Mouse (Mus musculus) stomach, embryonic 15.5 days (tissue): ENCODE data around the gene 4921524J17Rik. TPM values are rescaled to one million over a fixed set of nuclear protein-coding genes. Genes with fewer than 3 reads are reported as not detected.

Source experiments
- ATAC-seq: fragments of 200-750 bp; cut with Nextera tagmentation; 2 replicates; pipeline ENCODE4 v1.8.0; 2017; ENCODE audit warnings: low read depth, moderate number of reproducible peaks, moderate TSS enrichment; ENCODE audit not compliant: insufficient read depth, low FRiP score
- H3K27ac ChIP-seq: fragments of 300-500 bp; sonication (generic); 2 replicates; pipeline ENCODE4 v1.5.1; 2015; ENCODE audit warnings: mild to moderate bottlenecking, inconsistent platforms
- H3K27me3 ChIP-seq: fragments of 300-500 bp; sonication (generic); replicated peaks from 2 replicates; pipeline ENCODE4 v1.6.1; 2015; ENCODE audit warnings: inconsistent platforms
- H3K36me3 ChIP-seq: fragments of 300-500 bp; sonication (generic); 2 replicates; pipeline ENCODE4 v1.6.1; 2015; ENCODE audit warnings: inconsistent platforms
- H3K4me1 ChIP-seq: fragments of 300-500 bp; sonication (generic); 2 replicates; pipeline ENCODE4 v1.6.1; 2015; ENCODE audit warnings: inconsistent platforms
- H3K4me2 ChIP-seq: fragments of 300-500 bp; sonication (generic); 2 replicates; pipeline ENCODE4 v1.6.1; 2015; ENCODE audit warnings: mild to moderate bottlenecking, inconsistent platforms
- H3K4me3 ChIP-seq: fragments of 300-500 bp; sonication (generic); replicated peaks from 2 replicates; pipeline ENCODE4 v1.5.1; 2015; ENCODE audit warnings: inconsistent platforms
- H3K9ac ChIP-seq: fragments of 300-500 bp; sonication (generic); 2 replicates; pipeline ENCODE4 v1.6.1; 2015; ENCODE audit warnings: inconsistent platforms
- H3K9me3 ChIP-seq: fragments of 300-500 bp; sonication (generic); 2 replicates; pipeline ENCODE4 v1.6.1; 2016; ENCODE audit warnings: inconsistent platforms
- WGBS: fragments of 180-500 bp; shearing (Covaris S2); methylation state at CpG from one replicate; pipeline ENCODE4 v1.1.7; 2015; 5-methylcytosine and 5-hydroxymethylcytosine counted together
- polyA plus RNA-seq: library from polyadenylated mRNA; unstranded; fragments of >200 nt; fragmentation: Nextera tagmentation; extraction: Ambion mirVana; gene quantifications from 2 replicates; pipeline ENCODE4 v1.2.1, GENCODE M21; 2015

The 4921524J17Rik gene
- polyA plus RNA-seq, 1 experiment from 2014 or later: 37.7 TPM

DNA sequence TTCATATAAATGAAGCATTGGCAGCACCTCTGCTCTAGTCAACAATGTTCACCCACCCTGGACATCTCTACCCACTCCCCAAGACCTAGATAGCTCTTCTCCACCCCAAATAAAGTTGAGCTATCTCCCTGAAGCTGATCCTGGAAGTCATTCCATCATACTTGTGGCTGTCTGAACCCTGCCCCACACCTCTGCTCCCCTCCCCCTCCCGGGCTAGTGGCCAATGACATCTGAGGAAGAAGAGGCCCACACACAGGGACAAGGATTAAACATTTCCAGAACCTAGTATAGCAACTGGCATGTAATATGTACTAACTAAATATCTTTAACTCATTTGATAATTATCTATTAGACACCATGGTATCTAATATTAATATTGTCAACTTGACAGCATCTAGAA is 29.8 kb upstream of the 4921524J17Rik start:
- no peak for ATAC-seq
- no peaks in the 10 kb centered on the region for H3K4me1 ChIP-seq
- no peaks in the 10 kb centered on the region for H3K36me3 ChIP-seq
- no peaks in the 10 kb centered on the region for H3K9me3 ChIP-seq
- no peak overlapping the region for H3K4me2 ChIP-seq
- no peak overlapping the region for H3K4me3 ChIP-seq
- no peaks in the 10 kb centered on the region for H3K27me3 ChIP-seq
- 70% methylated on average over 1 of the region's 1 CpGs for WGBS
- H3K27ac ChIP-seq: no peak overlapping the region
- H3K9ac ChIP-seq: no peak overlapping the region

- no peaks in the 10 kb centered on the region for H3K36me3 ChIP-seq
- no peak for ATAC-seq
- H3K27ac ChIP-seq: no peak overlapping the region
- no peaks in the 10 kb centered on the region for H3K27me3 ChIP-seq
- H3K9me3 ChIP-seq: no peaks in the 10 kb centered on the region
- H3K4me2 ChIP-seq: no peak overlapping the region
- no peak overlapping the region for H3K9ac ChIP-seq
- H3K4me3 ChIP-seq: no peak overlapping the region
- no peaks in the 10 kb centered on the region for H3K4me1 ChIP-seq
- 78% methylated on average over 3 of the region's 3 CpGs for WGBS
These were observed 28.7 kb upstream of the 4921524J17Rik start for GRCm38 (mm10) chr8:85461377-85461776.

- WGBS: 42% methylated on average over 5 of the region's 5 CpGs
- no peak overlapping the region for H3K27ac ChIP-seq
- H3K27me3 ChIP-seq: no peaks in the 10 kb centered on the region
- H3K4me3 ChIP-seq: no peak overlapping the region
- no peaks in the 10 kb centered on the region for H3K36me3 ChIP-seq
- no peak overlapping the region for H3K4me2 ChIP-seq
- no peaks in the 10 kb centered on the region for H3K4me1 ChIP-seq
- no peak overlapping the region for H3K9ac ChIP-seq
- H3K9me3 ChIP-seq: no peaks in the 10 kb centered on the region
- ATAC-seq: no peak
These were observed 28.2 kb upstream of the 4921524J17Rik start for GRCm38 (mm10) chr8:85460804-85461203.

GRCm38 (mm10) chr8:85459582-85459981 is 26.9 kb upstream of the 4921524J17Rik start:
- no peaks in the 10 kb centered on the region for H3K27me3 ChIP-seq
- H3K9me3 ChIP-seq: no peaks in the 10 kb centered on the region
- no peak overlapping the region for H3K27ac ChIP-seq
- ATAC-seq: no peak
- H3K4me2 ChIP-seq: no peak overlapping the region
- no peak overlapping the region for H3K9ac ChIP-seq
- WGBS: 57% methylated on average over 3 of the region's 3 CpGs
- no peak overlapping the region for H3K4me3 ChIP-seq
- H3K4me1 ChIP-seq: no peaks in the 10 kb centered on the region
- H3K36me3 ChIP-seq: no peaks in the 10 kb centered on the region

- WGBS: 8% methylated on average over 14 of the region's 14 CpGs
- no peaks in the 10 kb centered on the region for H3K27me3 ChIP-seq
- H3K27ac ChIP-seq: no peak overlapping the region
- no peak overlapping the region for H3K4me2 ChIP-seq
- H3K36me3 ChIP-seq: no peaks in the 10 kb centered on the region
- no peak for ATAC-seq
- H3K9ac ChIP-seq: no peak overlapping the region
- no peaks in the 10 kb centered on the region for H3K4me1 ChIP-seq
- no peaks in the 10 kb centered on the region for H3K9me3 ChIP-seq
- no peak overlapping the region for H3K4me3 ChIP-seq
These were observed 23.9 kb upstream of the 4921524J17Rik start for GRCm38 (mm10) chr8:85456536-85456935.

DNA sequence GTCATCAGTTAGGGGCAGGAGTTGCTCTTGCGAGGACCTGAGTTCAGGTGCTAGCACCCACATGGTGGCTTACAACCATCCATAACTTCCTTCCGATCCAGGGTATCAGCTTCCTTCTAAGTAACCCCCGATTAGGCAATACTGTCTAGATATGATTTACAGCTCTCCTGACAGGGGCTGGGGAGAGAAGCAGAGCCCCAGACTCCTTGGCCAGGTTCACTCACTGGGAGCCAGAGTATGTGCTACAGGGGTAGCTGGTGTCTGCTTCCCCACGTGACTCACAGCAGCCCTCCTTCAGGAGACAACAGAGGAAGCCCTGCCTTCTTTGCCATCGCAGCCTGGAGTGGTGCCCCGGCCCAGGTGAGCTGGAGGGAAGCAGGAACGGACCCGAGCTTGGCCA is 22.1 kb upstream of the 4921524J17Rik start:
- Histone ChIP-seq H3K9me3 (no peaks in the 10 kb centered on the region), H3K4me3 (no peak overlapping the region), H3K27me3 (no peaks in the 10 kb centered on the region), H3K9ac (no peak overlapping the region), H3K4me2 (no peak overlapping the region), H3K4me1 (no peaks in the 10 kb centered on the region), H3K27ac (no peak overlapping the region), H3K36me3 (no peaks in the 10 kb centered on the region)
- WGBS: 54% methylated on average over 8 of the region's 8 CpGs
- ATAC-seq: no peak

DNA sequence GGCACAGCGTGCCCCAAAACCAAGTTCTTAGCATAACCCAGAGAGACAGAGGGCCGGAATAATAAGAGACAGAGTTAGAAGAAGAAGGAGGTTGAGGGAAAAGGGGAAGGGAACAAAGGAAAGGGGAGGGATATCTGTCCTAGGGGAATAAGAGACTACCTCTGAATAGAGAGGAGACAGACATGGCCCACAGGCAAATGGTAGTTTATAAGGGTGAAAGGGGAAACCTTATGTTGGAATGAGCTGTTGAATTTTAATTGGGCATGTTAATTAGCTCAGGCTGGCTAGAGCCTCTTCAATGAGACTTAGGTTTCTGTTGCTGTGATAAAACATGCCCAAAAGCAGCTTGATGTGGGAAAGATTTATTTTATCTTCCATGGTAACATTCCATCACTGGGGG is 20.6 kb upstream of the 4921524J17Rik start:
- 84% methylated on average over 2 of the region's 2 CpGs for WGBS

DNA sequence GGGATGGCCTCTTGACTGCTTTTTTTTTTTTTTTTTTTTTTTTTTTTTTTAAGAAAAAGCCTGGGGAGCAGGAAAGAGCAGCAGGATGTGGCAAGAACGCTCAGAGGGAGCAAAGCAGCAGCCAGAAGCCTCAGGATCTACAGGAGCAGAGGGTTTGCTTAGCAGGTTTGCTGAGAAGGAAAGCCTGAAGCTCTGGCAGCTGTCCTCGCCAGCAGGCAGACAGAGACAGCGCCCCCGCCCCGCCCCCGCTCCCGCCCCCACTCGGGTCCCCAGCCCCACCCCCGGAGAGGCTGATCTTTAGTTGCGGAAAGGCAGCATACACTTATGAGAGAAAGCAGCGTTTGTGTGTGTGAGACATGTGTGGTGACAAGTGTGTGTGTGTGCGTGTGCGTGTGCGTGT is 19.7 kb upstream of the 4921524J17Rik start:
- no peaks in the 10 kb centered on the region for H3K36me3 ChIP-seq
- H3K4me2 ChIP-seq: peak overlapping the region; percentile 40
- peak; percentile 60; the same call in 1 of the 2 replicates for ATAC-seq
- WGBS: 19% methylated on average over 12 of the region's 14 CpGs
- H3K4me3 ChIP-seq: no peak overlapping the region
- no peaks in the 10 kb centered on the region for H3K27me3 ChIP-seq
- no peak overlapping the region for H3K27ac ChIP-seq
- H3K4me1 ChIP-seq: no peaks in the 10 kb centered on the region
- no peak overlapping the region for H3K9ac ChIP-seq
- no peaks in the 10 kb centered on the region for H3K9me3 ChIP-seq

More for the DNA sequence above, 20.6 kb upstream of the 4921524J17Rik start:
- ATAC-seq: no peak
- Histone ChIP-seq H3K4me1 (no peaks in the 10 kb centered on the region), H3K27ac (no peak overlapping the region), H3K4me2 (no peak overlapping the region), H3K9ac (no peak overlapping the region), H3K9me3 (no peaks in the 10 kb centered on the region), H3K36me3 (no peaks in the 10 kb centered on the region), H3K27me3 (no peaks in the 10 kb centered on the region), H3K4me3 (no peak overlapping the region)

DNA sequence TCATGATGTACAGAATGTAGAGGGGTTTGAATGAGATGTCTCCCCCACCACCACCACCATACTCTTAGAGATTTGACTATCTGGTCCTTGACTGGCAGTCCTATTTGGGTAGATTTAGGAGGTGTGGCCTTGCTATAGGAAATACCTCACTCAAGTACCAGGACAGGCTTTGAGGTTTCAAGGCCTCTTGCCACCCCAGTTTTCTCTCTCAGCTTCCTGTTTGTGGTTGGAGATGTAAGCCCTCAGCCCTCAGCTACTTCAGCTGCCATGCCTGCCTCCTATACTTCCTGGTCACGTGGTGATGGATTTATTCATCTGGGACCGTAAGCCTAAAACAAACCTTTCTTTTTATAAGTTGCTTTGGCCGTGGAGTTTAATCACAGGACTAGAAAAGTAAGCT is 17.7 kb upstream of the 4921524J17Rik start:
- ATAC-seq: no peak
- Histone ChIP-seq H3K27me3 (no peaks in the 10 kb centered on the region), H3K4me3 (no peak overlapping the region), H3K4me2 (no peak overlapping the region), H3K9ac (no peak overlapping the region), H3K36me3 (no peaks in the 10 kb centered on the region), H3K4me1 (no peaks in the 10 kb centered on the region), H3K9me3 (no peaks in the 10 kb centered on the region), H3K27ac (no peak overlapping the region)
- 64% methylated on average over 3 of the region's 3 CpGs for WGBS

- H3K27ac ChIP-seq: no peak overlapping the region
- no peaks in the 10 kb centered on the region for H3K9me3 ChIP-seq
- H3K9ac ChIP-seq: no peak overlapping the region
- 76% methylated on average over 15 of the region's 15 CpGs for WGBS
- H3K27me3 ChIP-seq: no peaks in the 10 kb centered on the region
- no peak for ATAC-seq
- H3K4me3 ChIP-seq: no peak overlapping the region
- H3K36me3 ChIP-seq: no peaks in the 10 kb centered on the region
- no peaks in the 10 kb centered on the region for H3K4me1 ChIP-seq
- no peak overlapping the region for H3K4me2 ChIP-seq
These were observed 13.5 kb upstream of the 4921524J17Rik start for GRCm38 (mm10) chr8:85445936-85446685.

- no peak overlapping the region for H3K27ac ChIP-seq
- H3K36me3 ChIP-seq: no peaks in the 10 kb centered on the region
- H3K27me3 ChIP-seq: no peaks in the 10 kb centered on the region
- no peaks in the 10 kb centered on the region for H3K4me1 ChIP-seq
- no peak overlapping the region for H3K4me3 ChIP-seq
- H3K4me2 ChIP-seq: no peak overlapping the region
- ATAC-seq: no peak
- H3K9ac ChIP-seq: no peak overlapping the region
- H3K9me3 ChIP-seq: no peaks in the 10 kb centered on the region
These were observed 11.5 kb upstream of the 4921524J17Rik start for GRCm38 (mm10) chr8:85444092-85444491.

GRCm38 (mm10) chr8:85441564-85441963 is 8.9 kb upstream of the 4921524J17Rik start:
- no peak overlapping the region for H3K4me2 ChIP-seq
- ATAC-seq: no peak
- H3K9ac ChIP-seq: no peak overlapping the region
- H3K27ac ChIP-seq: no peak overlapping the region
- H3K4me1 ChIP-seq: no peaks in the 10 kb centered on the region
- H3K9me3 ChIP-seq: no peaks in the 10 kb centered on the region
- H3K27me3 ChIP-seq: no peaks in the 10 kb centered on the region
- 68% methylated on average over 5 of the region's 5 CpGs for WGBS
- no peaks in the 10 kb centered on the region for H3K36me3 ChIP-seq
- H3K4me3 ChIP-seq: no peak overlapping the region

DNA sequence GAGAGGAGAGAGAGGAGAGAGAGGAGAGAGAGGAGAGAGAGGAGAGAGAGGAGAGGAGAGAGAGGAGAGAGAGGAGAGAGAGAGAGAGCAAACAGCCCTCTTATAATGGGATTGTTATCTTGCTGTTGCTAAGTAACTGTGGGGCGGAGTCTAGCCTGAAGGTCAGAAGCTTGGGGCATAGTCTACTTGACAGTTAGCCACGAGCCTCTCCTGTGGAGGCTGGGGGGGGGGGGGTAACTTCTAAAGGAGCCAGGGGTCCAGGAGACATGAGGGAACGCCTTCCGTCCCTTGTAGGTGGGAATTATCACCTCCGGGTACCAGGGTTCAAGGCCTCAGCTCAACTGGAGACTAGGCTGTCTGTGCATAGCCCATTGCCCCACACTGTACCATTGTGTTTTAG is 3.1 kb upstream of the 4921524J17Rik start:
- Histone ChIP-seq H3K36me3 (no peaks in the 10 kb centered on the region), H3K9me3 (no peaks in the 10 kb centered on the region), H3K4me2 (no peak overlapping the region), H3K27me3 (no peaks in the 10 kb centered on the region), H3K4me3 (no peak overlapping the region), H3K4me1 (no peaks in the 10 kb centered on the region), H3K9ac (no peak overlapping the region), H3K27ac (no peak overlapping the region)
- 55% methylated on average over 5 of the region's 5 CpGs for WGBS
- ATAC-seq: no peak
